Mouse (Mus musculus) spleen, postnatal 36 days (tissue): ENCODE results near the gene Parp4.

ENCODE experiments used
- DNase-seq, 2 experiments: peaks; one replicate each; pipeline ENCODE4 v3.0.0; 2022; ENCODE audit warnings: low spot score in 2 of 2, mixed read lengths in 1 of 2

Gene Parp4

GRCm38 (mm10) chr14:56605136-56605535 is 29.7 kb downstream of the Parp4 start:
- no peak for DNase-seq

DNA sequence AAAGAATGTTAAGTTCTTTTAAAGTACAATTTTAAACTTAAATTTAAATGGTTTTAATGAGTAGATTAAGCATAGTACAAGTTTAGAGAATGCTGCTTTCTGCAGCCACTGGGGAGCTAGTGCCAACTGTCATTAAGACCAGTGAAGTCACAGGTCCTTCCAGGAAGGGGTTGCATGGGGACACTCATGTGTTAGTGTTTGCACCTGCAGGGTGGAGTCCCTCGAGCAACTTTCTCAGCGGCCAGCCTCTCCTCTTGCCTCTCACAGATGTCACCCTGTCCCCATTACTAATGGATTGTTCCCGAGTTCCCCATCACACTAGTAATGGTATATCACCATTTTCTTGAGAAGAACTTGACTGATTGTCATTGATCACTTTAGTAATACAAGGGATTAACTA is 37.8 kb downstream of the Parp4 start:
- DNase-seq = no peak

GRCm38 (mm10) chr14:56617470-56617869 is 42.1 kb downstream of the Parp4 start:
- no peak for DNase-seq

DNA sequence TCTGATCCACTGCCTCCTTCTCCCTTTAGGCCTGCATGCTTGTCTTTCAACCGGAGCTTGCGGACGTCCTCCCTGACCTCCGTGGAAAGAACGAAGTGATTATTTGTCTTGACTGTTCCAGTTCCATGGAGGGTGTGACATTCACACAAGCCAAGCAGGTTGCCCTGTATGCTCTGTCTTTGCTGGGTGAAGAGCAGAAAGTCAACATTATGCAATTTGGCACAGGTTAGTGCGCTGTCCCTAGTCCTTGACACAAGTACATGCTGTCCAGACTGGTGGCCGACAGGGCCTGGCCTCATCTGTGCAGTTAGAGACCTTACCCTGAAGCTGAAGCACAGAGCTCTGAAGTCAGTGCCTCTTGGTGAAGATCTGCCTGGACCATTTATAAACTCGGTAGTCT is 45.0 kb downstream of the Parp4 start:
- DNase-seq = no peak

- no peak for DNase-seq
Observed at GRCm38 (mm10) chr14:56626202-56626601, 50.8 kb downstream of the Parp4 start.

DNA sequence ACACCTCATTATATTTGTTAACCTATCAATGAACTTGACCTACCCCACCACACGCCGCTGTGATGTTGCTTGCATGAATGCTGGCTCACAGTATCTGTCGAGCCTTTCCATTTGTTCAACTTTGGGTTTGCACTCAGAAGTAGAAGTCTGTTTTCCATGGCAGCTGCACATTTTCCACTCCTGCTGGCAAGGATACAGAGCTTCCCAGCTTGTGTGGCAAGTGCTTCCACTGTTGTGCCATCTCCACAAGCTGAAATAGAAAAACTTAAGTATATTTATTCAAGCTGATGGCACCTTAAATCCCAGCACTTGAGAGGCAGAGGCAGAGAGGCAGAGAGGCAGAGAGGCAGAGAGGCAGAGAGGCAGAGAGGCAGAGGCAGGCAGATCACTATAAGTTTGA is 52.9 kb downstream of the Parp4 start:
- DNase-seq = no peak

DNA sequence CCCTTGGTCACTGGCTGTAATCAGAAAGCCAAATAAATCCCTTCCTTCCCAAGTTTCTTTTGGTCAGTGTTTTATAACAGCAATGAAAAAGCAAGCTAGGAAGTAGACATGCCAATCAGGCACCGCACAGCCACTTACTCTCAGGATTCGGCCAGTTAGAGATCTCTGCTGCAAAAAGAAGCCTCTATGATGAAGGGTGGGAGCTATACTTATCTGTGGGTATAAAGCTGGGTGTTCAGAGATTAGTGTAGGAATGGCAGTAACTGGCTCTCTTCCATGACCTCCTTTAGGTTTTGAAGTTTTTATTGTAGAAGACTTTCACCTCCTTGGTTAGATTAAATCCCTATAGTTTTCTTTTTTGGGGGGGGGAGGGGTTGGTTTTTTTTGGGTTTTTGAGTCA is 55.7 kb downstream of the Parp4 start:
- no peak for DNase-seq

- no peak for DNase-seq
Observed at GRCm38 (mm10) chr14:56647206-56647605, 71.8 kb downstream of the Parp4 start.

DNA sequence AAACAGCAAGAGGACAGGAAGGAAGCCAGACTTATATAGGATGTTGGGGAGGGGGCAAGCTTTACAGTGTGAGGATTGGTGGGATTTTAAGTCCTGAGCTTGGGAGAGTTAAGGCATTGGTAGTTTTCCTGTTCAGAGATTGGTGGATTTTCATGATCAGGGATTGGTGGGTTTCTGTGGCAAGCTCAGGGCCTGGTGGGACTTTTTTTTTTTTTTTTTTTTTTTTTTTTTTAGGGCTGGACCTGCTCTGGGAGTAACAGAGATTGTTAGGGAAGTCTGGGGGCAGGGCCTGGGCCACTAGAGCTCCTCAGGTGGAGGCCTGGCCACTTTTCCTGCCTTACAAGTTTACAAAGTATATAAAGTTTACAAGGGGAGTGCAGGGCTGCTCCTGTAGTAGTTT is 74.0 kb downstream of the Parp4 start:
- DNase-seq = no peak

DNA sequence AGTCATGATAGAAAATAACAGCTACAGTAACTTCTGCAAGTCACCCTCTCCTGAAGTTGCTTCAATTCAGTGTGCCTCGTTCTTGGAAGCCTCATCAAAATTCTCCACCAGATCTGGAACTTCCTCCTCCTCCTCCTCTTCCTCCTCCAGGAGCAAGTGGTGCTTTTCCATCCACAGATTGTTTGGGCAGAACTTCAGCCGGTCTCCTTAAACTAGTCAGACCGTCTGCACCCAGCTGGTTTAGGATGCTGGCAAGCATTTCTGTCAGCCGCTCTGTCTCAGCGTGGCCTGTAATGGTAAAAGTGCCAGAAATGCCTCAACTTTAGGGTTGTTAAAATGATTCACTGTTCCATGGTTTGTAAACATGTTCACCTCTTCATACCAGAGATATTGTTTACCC is 90.2 kb downstream of the Parp4 start:
- no peak for DNase-seq

DNA sequence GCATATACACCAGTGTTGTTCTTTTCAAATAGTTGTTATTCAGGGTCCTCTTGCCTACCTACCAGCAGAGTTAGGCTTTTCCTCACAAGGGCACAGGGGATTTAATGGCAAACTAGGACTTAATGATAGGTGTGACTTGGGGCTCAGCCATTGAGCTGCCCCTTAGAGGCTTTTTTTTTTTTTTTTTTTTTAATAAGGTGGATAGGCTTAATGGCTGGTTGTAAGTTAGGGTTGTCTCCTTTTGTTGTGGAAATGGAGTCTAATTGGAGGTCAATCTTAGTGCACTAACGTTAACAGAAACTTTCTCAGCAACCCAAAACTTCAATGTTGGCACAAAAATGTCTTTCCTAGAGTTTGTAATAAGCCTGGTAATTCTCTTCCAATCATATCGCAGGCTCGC is 91.5 kb downstream of the Parp4 start:
- DNase-seq = no peak

DNA sequence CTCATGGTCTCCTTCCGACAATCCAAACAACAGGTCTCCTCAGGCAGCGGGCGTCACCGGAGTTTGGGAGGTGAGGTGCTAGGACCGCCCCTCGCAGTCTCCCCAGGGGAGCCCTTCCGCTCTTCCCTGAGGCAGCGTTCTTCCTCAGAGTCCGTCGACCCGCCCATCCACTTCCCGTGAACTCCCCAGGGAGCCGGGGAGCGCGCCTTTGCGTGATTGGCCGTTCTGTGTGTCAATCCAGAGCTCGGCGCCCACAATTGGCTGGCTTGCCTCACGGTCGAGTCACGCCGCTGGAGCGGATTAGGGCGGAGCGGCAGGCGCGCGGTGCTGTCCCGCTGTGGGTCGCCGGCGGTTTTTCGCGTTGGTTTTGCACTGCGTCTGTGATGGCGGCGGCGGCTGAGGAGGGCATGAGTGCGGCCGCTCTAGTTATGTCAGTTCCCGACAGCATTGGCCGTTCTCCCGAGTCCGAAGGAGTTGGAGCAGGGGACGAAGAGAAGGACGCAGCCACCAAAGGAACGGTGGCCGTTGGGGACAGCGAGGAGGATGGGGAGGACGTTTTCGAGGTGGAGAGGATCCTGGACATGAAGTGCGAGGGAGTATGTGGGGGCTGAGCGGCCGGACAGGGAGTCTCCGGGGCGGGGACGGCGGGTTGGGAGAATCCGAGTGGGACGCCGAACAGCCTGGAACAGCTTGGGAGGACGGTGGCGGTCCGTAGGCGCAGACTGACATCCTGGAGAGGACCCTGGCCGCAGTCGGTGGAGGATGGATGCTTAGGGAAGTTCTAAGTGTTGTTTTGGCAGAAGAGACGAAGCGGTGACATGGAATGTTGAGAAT is 92.8 kb downstream of the Parp4 start, which contains the start of gene Mphosph8:
Mphosph8 (plus strand) TSS at position 280 of the 834 bp plus-strand sequence.
- DNase-seq = peak; percentile 99

DNA sequence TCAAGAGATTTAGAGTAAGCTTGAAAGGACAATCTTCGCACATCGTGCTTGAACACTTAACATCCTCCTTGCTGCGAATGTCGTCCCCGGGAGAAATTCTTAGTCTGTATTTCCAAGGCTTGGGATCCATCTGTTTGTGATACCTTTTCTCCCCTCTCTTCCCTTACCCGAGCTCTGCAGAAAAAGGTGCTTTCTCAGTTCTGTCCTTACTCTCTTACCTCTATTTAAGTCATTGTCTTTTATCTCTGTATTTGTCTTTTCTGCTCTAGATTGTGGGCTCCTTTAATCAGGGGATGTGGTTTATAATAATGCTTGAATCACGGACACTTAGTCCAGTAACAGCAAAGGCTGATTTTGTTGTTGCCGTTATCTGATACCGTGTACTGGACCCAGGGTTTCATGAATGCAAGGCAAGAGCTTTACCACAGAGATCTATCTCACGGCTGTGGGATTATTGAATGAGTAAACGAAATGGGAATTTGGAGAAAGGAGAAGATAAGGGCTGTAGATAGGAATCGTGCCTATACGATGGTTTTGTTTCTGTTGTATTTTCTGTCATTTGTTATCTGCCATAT is 93.7 kb downstream of the Parp4 start:
- DNase-seq = no peak

GRCm38 (mm10) chr14:56685426-56685825 is 110.0 kb downstream of the Parp4 start:
- DNase-seq = no peak

DNA sequence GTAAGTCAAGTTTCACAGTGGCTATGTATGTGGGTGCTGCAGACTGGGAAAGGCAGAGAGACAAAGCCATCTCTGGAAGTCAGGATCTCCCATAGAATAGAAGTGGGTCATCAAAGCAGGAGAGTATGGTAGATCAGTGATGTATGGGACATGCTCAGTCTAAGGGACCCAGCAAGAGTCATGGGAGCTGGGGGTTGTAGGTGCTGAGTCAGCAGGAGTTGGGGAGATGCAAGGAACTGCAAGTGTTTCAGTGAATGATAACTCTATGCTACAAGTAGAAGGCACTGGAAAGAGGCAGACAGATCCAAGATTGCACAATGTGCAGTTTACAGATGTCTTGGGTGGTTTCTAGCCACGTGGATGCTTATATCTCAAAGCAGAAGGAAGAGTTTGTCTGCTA is 113.7 kb downstream of the Parp4 start:
- DNase-seq = no peak

- DNase-seq = no peak
Observed at GRCm38 (mm10) chr14:56689766-56690165, 114.3 kb downstream of the Parp4 start.

DNA sequence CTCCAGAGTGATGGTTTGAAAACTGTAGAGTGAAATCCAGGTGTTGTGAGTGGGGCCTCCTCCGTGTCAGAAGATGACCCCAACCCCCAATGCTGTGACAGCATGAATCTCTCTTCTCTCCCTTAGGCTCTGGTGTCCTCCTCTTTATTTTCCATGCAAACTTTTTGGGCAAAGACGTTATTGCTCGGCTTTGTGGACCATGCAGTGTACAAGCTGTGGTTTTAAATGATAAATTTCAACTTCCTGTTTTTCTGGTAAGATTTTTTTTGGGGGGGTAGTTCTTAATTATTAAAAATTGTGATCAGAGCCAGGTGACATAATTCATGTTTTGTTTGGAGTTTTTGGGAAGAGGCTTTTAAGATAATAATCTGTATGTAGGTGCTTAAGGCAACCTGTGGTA is 120.1 kb downstream of the Parp4 start:
- no peak for DNase-seq

DNA sequence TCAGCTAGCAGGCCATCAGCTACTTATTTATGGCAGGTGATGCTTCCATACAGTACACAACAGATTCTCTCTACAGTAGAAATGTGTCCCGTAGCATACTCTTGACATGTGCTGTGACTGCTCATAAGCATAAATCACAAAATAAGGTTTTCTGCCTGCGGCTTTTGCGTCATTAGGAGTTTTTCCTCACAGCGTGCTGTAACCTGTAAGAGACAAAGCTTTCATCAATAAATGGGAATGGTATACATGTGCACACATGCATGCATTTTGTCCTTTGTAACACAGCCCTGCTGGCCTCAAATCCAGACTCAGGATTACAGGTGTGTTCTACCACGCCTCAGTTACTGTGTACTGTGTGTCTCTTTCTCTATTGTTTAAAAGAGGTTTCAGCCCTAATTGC is 122.4 kb downstream of the Parp4 start:
- no peak for DNase-seq

DNA sequence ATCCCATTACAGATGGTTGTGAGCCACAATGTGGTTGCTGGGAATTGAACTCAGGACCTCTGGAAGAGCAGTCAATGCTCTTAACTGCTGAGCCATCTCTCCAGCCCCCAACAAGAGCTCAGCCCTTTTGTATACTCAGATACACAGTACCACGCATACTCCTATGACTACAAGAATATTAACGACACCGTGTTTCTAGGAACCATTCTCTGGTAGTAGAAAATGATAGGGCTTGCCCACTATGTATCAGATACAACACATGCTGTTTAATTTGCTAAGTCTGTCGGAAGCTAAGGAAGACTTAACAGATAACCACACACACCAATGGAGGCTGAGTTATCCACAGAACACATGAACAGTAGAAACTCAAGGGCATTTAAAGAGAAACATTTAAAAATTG is 127.2 kb downstream of the Parp4 start:
- no peak for DNase-seq

- no peak for DNase-seq
Observed at GRCm38 (mm10) chr14:56705687-56706086, 130.3 kb downstream of the Parp4 start.
